Mouse (Mus musculus) liver, postnatal 0 days (tissue): ENCODE results near the gene Olfr1432. TPM values are rescaled to one million over a fixed set of nuclear protein-coding genes. Genes with fewer than 3 reads are reported as not detected.
"Not testable (repeated sequence)": the region's sequence is repeated elsewhere in the genome, so short reads cannot be mapped to it uniquely, and the experiment has no call there.

ENCODE experiments used
- ATAC-seq: fragments of 200-750 bp; cut with Nextera tagmentation; 2 replicates; pipeline ENCODE4 v1.8.0; 2017; ENCODE audit warnings: mild to moderate bottlenecking, moderate library complexity
- DNase-seq: peaks from one replicate; pipeline ENCODE4 v3.0.0-alpha.2; 2016
- H3K27ac ChIP-seq: fragments of 300-500 bp; sonication (generic); 2 replicates; pipeline ENCODE4 v1.5.1; 2014; ENCODE audit warnings: antibody characterized with exemption, moderate library complexity, mild to moderate bottlenecking, low read depth
- H3K27me3 ChIP-seq: fragments of 300-500 bp; sonication (generic); 2 replicates; pipeline ENCODE4 v1.6.1; 2014; ENCODE audit warnings: low read length, control low read depth, mixed read lengths; ENCODE audit not compliant: insufficient read depth
- H3K36me3 ChIP-seq: fragments of 300-500 bp; sonication (generic); replicated peaks from 2 replicates; pipeline ENCODE4 v1.6.1; 2014; ENCODE audit warnings: mild to moderate bottlenecking, control low read depth, low read length, moderate library complexity, mixed read lengths; ENCODE audit not compliant: insufficient read depth
- H3K4me1 ChIP-seq: fragments of 300-500 bp; sonication (generic); 2 replicates; pipeline ENCODE4 v1.6.1; 2014; ENCODE audit warnings: antibody characterized with exemption, mild to moderate bottlenecking, control low read depth; ENCODE audit not compliant: insufficient read depth
- H3K4me2 ChIP-seq: fragments of 300-500 bp; sonication (generic); 2 replicates; pipeline ENCODE4 v1.6.1; 2014; ENCODE audit warnings: low read depth, mild to moderate bottlenecking, low read length, moderate library complexity, mixed read lengths
- H3K4me3 ChIP-seq: fragments of 300-500 bp; sonication (generic); 2 replicates; pipeline ENCODE4 v1.5.1; 2014; ENCODE audit warnings: low read depth, low read length
- H3K9ac ChIP-seq: fragments of 300-500 bp; sonication (generic); replicated peaks from 2 replicates; pipeline ENCODE4 v1.6.1; 2014; ENCODE audit warnings: mild to moderate bottlenecking, moderate library complexity
- H3K9me3 ChIP-seq: fragments of 300-500 bp; sonication (generic); 2 replicates; pipeline ENCODE4 v1.6.1; 2016; ENCODE audit warnings: mild to moderate bottlenecking, control low read depth, low read length, mixed read lengths
- CTCF ChIP-seq: sonication (generic); IDR thresholded peaks from 2 replicates; pipeline ENCODE4 v1.5.1; 2016; ENCODE audit warnings: antibody characterized with exemption, low read depth
- EP300 ChIP-seq: IDR thresholded peaks from 2 replicates; pipeline ENCODE4 v1.6.1; 2016; ENCODE audit warnings: antibody characterized with exemption, low read depth, mild to moderate bottlenecking
- WGBS: fragments of 180-500 bp; shearing (Covaris S2); extraction: QIAGEN DNeasy Blood & Tissue Kit; methylation state at CpG from one replicate; pipeline ENCODE4 v1.1.7; 2014; ENCODE audit not compliant: insufficient replicate concordance; 5-methylcytosine and 5-hydroxymethylcytosine counted together
- polyA plus RNA-seq: library from polyadenylated mRNA; unstranded; fragments of >200 nt; fragmentation: Nextera tagmentation; extraction: Ambion mirVana; gene quantifications from 2 replicates; pipeline ENCODE4 v1.2.1, GENCODE M21; 2015

Gene Olfr1432
- not detected in 2 replicates for polyA plus RNA-seq

DNA sequence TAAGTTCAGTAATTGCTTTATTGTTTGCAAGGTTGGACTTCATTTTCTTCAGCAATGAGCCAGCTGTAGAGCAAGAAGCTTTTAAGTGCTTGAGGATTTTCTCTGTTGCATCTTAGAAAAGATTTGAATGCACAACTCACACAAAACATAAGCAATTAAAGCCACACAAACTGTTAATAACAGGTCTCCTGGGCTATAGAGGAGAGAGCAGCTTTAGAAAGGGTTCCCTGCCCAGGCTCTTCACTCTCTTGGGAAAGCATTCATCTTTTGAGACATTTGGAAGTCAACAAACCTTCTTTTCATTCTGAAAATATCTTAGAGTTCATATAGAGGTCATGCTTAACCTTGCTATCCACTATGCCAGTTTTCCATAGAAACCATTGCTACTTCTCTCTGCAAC is at the start of gene Olfr1432:
Gene Olfr1432, minus strand, starts transcription at position 101 of the 400 bp plus-strand sequence.
- not testable (repeated sequence) for DNase-seq, ATAC-seq, H3K27me3 ChIP-seq

DNA sequence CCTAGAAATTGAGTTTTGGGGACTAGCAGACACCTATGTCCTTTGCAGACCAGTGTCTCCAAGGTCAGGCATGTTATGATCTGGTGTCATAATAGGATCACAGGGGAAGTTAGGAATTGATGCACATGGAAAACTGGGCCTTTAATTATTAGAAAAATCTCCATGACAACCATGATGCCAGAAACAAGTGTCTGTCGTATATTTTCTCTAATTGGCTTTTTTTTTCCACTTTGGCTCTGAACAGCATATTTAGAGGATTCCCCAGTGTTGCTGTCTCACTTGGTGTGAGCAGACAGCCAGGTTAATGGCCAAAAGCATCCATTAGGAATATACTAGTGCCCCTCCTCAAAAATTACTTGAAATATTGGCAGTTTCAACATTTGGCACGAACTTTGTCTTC is 47.2 kb upstream of the Olfr1432 start, which contains the start of gene Olfr1434:
Gene Olfr1434, plus strand, starts transcription at position 301 of the 400 bp plus-strand sequence.
- TF ChIP-seq EP300 (no peak), CTCF (no peak)
- H3K4me2 ChIP-seq, result no peak within 1 kb of the TSS
- no peaks in the 10 kb centered on the region for H3K4me1 ChIP-seq
- H3K4me3 ChIP-seq, result no peak within 1 kb of the TSS
- no peaks in the 10 kb centered on the region for H3K27me3 ChIP-seq
- no peaks in the 10 kb centered on the region for H3K9me3 ChIP-seq
- no peak within 1 kb of the TSS for H3K9ac ChIP-seq
- ATAC-seq (no peak), DNase-seq (no peak)
- WGBS, result 59% methylated on average over 2 of the region's 2 CpGs
- H3K27ac ChIP-seq, result no peak within 1 kb of the TSS
- no peaks in the 10 kb centered on the region for H3K36me3 ChIP-seq

More for the DNA sequence above, at the start of gene Olfr1432:
- not testable (repeated sequence) for H3K4me3 ChIP-seq, H3K9me3 ChIP-seq, H3K4me2 ChIP-seq, H3K27ac ChIP-seq, H3K36me3 ChIP-seq, H3K4me1 ChIP-seq, H3K9ac ChIP-seq

DNA sequence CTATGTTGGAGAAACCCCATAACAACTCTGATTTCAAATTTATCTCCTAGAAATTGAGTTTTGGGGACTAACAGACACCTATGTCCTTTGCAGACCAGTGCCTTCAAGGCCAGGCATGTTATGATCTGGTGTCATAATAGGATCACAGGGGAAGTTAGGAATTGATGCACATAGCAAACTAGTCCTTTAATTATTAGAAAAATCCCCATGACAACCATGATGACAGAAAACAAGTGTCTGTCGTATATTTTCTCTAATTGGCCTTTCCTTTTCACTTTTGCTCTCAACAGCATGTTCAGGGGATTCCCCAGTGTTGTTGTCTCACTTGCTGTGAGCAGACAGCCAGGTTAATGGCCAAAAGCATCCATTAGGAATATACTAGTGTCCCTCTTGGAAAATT is 28.3 kb upstream of the Olfr1432 start, which contains the start of gene Olfr235:
Gene Olfr235, plus strand, starts transcription at position 301 of the 400 bp plus-strand sequence.
- WGBS, result 43% methylated on average over 1 of the region's 1 CpGs
- Histone ChIP-seq H3K4me1 (no peaks in the 10 kb centered on the region), H3K27ac (no peak within 1 kb of the TSS), H3K36me3 (no peaks in the 10 kb centered on the region), H3K9me3 (no peaks in the 10 kb centered on the region), H3K4me2 (no peak within 1 kb of the TSS), H3K4me3 (no peak within 1 kb of the TSS), H3K27me3 (no peaks in the 10 kb centered on the region), H3K9ac (no peak within 1 kb of the TSS)
- DNase-seq (no peak), ATAC-seq (no peak)
- TF ChIP-seq EP300, result no peak
- no peak for TF ChIP-seq CTCF

DNA sequence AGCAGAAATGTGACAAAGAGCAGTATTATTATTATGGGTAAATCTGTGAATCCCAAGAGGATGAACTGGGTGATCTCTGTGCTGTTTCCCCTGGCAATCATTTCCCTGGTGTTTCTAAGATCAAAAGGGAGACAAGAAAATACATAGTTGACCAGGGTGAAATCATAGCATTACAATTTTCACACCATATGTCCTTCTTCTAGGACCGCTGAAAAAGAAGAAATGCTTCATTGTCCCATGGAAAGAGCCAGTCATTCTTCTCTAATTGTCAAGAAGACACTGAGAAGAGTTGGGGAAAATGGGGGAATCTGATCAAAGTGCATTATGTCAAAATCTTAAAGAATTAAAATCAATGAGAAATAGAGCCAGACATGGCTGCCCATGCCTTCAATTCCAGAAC is 9.2 kb upstream of the Olfr1432 start, which contains the start of gene Olfr262:
Gene Olfr262, minus strand, starts transcription at position 101 of the 400 bp plus-strand sequence.
- Histone ChIP-seq H3K27ac (no peak within 1 kb of the TSS), H3K27me3 (no peaks in the 10 kb centered on the region), H3K4me2 (no peak within 1 kb of the TSS), H3K36me3 (no peaks in the 10 kb centered on the region), H3K4me3 (no peak within 1 kb of the TSS), H3K9ac (no peak within 1 kb of the TSS), H3K9me3 (no peaks in the 10 kb centered on the region), H3K4me1 (no peaks in the 10 kb centered on the region)
- ATAC-seq (no peak), DNase-seq (no peak)
- 73% methylated on average over 1 of the region's 1 CpGs for WGBS
- TF ChIP-seq EP300 (no peak), CTCF (no peak)

DNA sequence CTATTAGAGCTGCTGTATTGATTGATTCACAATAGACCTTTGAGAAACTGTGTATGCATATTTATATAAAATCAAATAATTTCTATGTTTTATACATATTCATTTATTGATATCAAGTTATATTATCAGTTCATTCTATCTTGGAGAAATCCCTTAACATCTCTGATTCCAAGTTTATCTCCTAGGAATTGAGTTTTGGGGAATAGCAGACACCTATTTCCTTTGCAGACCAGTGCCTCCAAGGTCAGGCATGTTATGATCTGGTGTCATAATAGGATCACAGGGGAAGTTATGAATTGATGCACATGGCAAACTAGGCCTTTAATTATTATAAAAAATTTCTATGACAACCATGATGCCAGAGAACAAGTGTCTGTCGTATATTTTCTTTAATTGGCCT is 32.1 kb downstream of the Olfr1432 start, which contains the start of gene Olfr1431:
Gene Olfr1431, plus strand, starts transcription at position 301 of the 400 bp plus-strand sequence.
- Histone ChIP-seq H3K4me3 (no peak within 1 kb of the TSS), H3K27ac (no peak within 1 kb of the TSS), H3K9ac (no peak within 1 kb of the TSS), H3K4me2 (no peak within 1 kb of the TSS), H3K9me3 (no peaks in the 10 kb centered on the region), H3K27me3 (no peaks in the 10 kb centered on the region), H3K36me3 (no peaks in the 10 kb centered on the region), H3K4me1 (no peaks in the 10 kb centered on the region)
- no peak for TF ChIP-seq CTCF
- DNase-seq (no peak), ATAC-seq (no peak)
- 52% methylated on average over 1 of the region's 1 CpGs for WGBS

DNA sequence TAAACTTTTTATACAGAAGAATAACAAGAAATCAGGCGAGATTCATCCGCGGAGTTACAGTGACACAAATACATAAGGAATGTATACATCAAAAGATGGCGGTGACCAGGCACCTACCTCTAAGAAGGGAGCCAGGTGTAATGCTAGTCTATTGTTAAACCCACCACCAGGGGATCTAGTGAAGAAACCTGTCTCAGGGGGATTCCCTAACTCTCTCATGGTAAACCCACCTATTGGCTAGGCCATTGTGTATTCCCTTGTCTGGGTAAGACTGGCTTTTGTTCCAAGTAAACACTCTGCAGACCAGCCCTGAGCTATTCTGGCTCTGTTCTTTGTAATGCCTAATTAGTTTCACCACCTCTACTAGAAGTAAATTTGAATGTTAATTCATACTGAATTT is 33.3 kb downstream of the Olfr1432 start:
- ATAC-seq, H3K27me3 ChIP-seq, H3K9me3 ChIP-seq, H3K36me3 ChIP-seq, DNase-seq, H3K4me1 ChIP-seq, H3K27ac ChIP-seq, H3K4me3 ChIP-seq, H3K4me2 ChIP-seq, H3K9ac ChIP-seq: not testable (repeated sequence)
- WGBS, result 74% methylated on average over 4 of the region's 4 CpGs

Other genes starting within 250 kb of the Olfr1432 start
- not detected in 2 replicates for gene Olfr1423, start 191.3 kb downstream of the Olfr1432 start, polyA plus RNA-seq
- not detected in 2 replicates for gene Olfr1424, start 169.9 kb downstream of the Olfr1432 start, polyA plus RNA-seq
- not detected in 2 replicates for gene Olfr1425, start 154.9 kb downstream of the Olfr1432 start, polyA plus RNA-seq
- gene Olfr1426, start 140.6 kb downstream of the Olfr1432 start, polyA plus RNA-seq, result not detected in 2 replicates
- not detected in 2 replicates for gene Olfr1427, start 129.3 kb downstream of the Olfr1432 start, polyA plus RNA-seq
- gene Olfr1428, start 116.7 kb downstream of the Olfr1432 start, polyA plus RNA-seq, result not detected in 2 replicates
- gene Olfr76, start 109.4 kb downstream of the Olfr1432 start, polyA plus RNA-seq, result 0.04 TPM in 1 of 2 replicates, not detected in the other
- gene Olfr1555-ps1, start 62.5 kb downstream of the Olfr1432 start, polyA plus RNA-seq, result not detected in 2 replicates
- not detected in 2 replicates for gene Olfr1431, start 32.0 kb downstream of the Olfr1432 start, polyA plus RNA-seq
- gene Olfr262, start 9.1 kb upstream of the Olfr1432 start, polyA plus RNA-seq, result not detected in 2 replicates
- gene Olfr235, start 28.4 kb upstream of the Olfr1432 start, polyA plus RNA-seq, result not detected in 2 replicates
- not detected in 2 replicates for gene Olfr1434, start 47.3 kb upstream of the Olfr1432 start, polyA plus RNA-seq
- not detected in 2 replicates for gene Olfr1436, start 66.5 kb upstream of the Olfr1432 start, polyA plus RNA-seq
- not detected in 2 replicates for gene Olfr1437, start 92.5 kb upstream of the Olfr1432 start, polyA plus RNA-seq
- gene Olfr1438-ps1, start 103.3 kb upstream of the Olfr1432 start, polyA plus RNA-seq, result not detected in 2 replicates
- not detected in 2 replicates for gene Olfr1440, start 154.7 kb upstream of the Olfr1432 start, polyA plus RNA-seq
- gene Olfr1441, start 184.8 kb upstream of the Olfr1432 start, polyA plus RNA-seq, result not detected in 2 replicates
- not detected in 2 replicates for gene Pfpl, start 195.3 kb upstream of the Olfr1432 start, polyA plus RNA-seq
- 3.5 and 3.8 TPM in 2 replicates for gene Mpeg1, start 228.2 kb upstream of the Olfr1432 start, polyA plus RNA-seq